Mouse (Mus musculus) frontal cortex, postnatal 10 days (tissue): ENCODE measurements around the gene Fam129b.
A peak's percentile ranks its signal among the peaks of the same experiment; 100 is the strongest.
"Not testable (repeated sequence)": the region's sequence is repeated elsewhere in the genome, so short reads cannot be mapped to it uniquely, and the experiment has no call there.

Experiments used
- DNase-seq, 2 experiments: peaks; one replicate each; pipeline ENCODE4 v3.0.0; 2022; ENCODE audit warnings: low spot score in 2 of 2, mixed read lengths in 1 of 2

Fam129b gene

GRCm38 (mm10) chr2:32875675-32876489, at the start of gene Fam129b:
Gene Fam129b (plus strand): TSS chr2:32876114.
- peak; percentile 54 to 75 for DNase-seq

GRCm38 (mm10) chr2:32828979-32829676, 46.8 kb upstream of the Fam129b start:
- DNase-seq: no peak

GRCm38 (mm10) chr2:32834496-32834895, 41.4 kb upstream of the Fam129b start:
- DNase-seq: no peak

GRCm38 (mm10) chr2:32835588-32835987, 40.3 kb upstream of the Fam129b start:
- no peak for DNase-seq

GRCm38 (mm10) chr2:32838147-32838884, 37.6 kb upstream of the Fam129b start:
- DNase-seq: no peak

- DNase-seq: no peak
These were observed 36.7 kb upstream of the Fam129b start for GRCm38 (mm10) chr2:32839261-32839660.

- DNase-seq: no peak
These were observed 34.8 kb upstream of the Fam129b start for GRCm38 (mm10) chr2:32841099-32841498.

- DNase-seq: no peak
These were observed 33.4 kb upstream of the Fam129b start for GRCm38 (mm10) chr2:32842558-32842957.

GRCm38 (mm10) chr2:32845572-32846100, 30.3 kb upstream of the Fam129b start:
- DNase-seq: no peak

- DNase-seq: peak; percentile 70 to 75
These were observed 29.7 kb upstream of the Fam129b start for GRCm38 (mm10) chr2:32846101-32846804.

- DNase-seq: peak; percentile 84 to 89
These were observed 29.0 kb upstream of the Fam129b start, which contains the start of gene Stxbp1 for GRCm38 (mm10) chr2:32846805-32847467. Gene Stxbp1 (minus strand): TSS chr2:32847245.

- DNase-seq: no peak
These were observed 28.5 kb upstream of the Fam129b start for GRCm38 (mm10) chr2:32847468-32847821.

GRCm38 (mm10) chr2:32852156-32852555, 23.8 kb upstream of the Fam129b start:
- DNase-seq: peak in 1 of 2 experiments; percentile 59

GRCm38 (mm10) chr2:32853716-32854115, 22.2 kb upstream of the Fam129b start:
- not testable (repeated sequence) for DNase-seq

GRCm38 (mm10) chr2:32854206-32854605, 21.7 kb upstream of the Fam129b start:
- peak; percentile 66 to 81 for DNase-seq

- DNase-seq: no peak
These were observed 20.7 kb upstream of the Fam129b start for GRCm38 (mm10) chr2:32855046-32855785.

GRCm38 (mm10) chr2:32855790-32856465, 20.0 kb upstream of the Fam129b start:
- DNase-seq: no peak

- DNase-seq: peak; percentile 63 to 79
These were observed 18.3 kb upstream of the Fam129b start for GRCm38 (mm10) chr2:32857584-32857983.

- peak in 1 of 2 experiments; percentile 53 for DNase-seq
These were observed 16.8 kb upstream of the Fam129b start for GRCm38 (mm10) chr2:32859010-32859621.
